In the genomic region with DNA sequence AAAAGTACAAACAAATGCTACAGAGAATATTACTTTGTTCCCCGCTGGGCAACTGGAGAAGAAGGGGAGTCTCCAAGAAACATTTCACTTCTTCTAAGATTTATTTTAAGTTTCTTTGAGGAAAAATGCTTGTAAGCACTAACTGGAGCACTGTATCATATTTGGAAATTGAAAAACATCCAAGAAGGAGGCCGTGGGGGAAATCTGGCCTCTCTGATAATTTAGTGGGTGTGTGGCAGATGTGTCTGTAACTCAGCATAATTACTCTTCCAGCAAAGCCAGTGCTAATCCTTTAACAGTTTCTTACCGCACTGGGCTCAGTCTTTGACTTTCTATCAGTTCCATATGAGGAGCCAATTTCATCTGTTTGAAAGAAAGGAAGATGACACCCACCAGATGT, we compare ENCODE assay signal across 16 mouse cellular contexts.
DNase-seq lines count a peak whose midpoint lies in the region; TF ChIP-seq lines count a peak whose summit lies in the region.
"Had no signal": no experiment of that assay in that cellular context is flagged by ENCODE, and none has a peak within 500 bp of the region (broad histone marks: within the 10 kb centered on the region; RNA-seq: fewer than 3 reads in every experiment).

No protein-coding gene starts in this region.

- H3K27ac ChIP-seq in gastrocnemius, adult 2 months: 0 out of 2 replicates have a peak overlapping the region, but pooled peaks have one; percentile 24
- H3K27ac ChIP-seq: forebrain, embryonic 15.5 days; macrophage; neural tube, embryonic 12.5 days had no signal

- no peak for DNase-seq in gastrocnemius, adult 2 months
- no peak for DNase-seq in gastrocnemius, postnatal 36 days
- DNase-seq in layer of hippocampus, adult 9-11 months: peak; percentile 38
- DNase-seq in layer of hippocampus, postnatal 10 days (ENCODE audit: low spot score in 2 of 2): no peak
- DNase-seq in lung, postnatal 10 days: peak; percentile 47
- no peak for DNase-seq in lung, postnatal 4 days
- DNase-seq in lung, postnatal 25 days (ENCODE audit: low spot score): peak; percentile 8
- DNase-seq: adrenal gland, postnatal 14 days; B cell, adult 2 months; cerebellum, adult 18-20 months; gastrocnemius, postnatal 25 days; heart, postnatal 4 days; thymus, adult 2 months had no signal

- TF ChIP-seq CTCF in gastrocnemius, adult 2 months (IDR thresholded peaks at IDR 0.05): no peak

- intact Hi-C loops in gastrocnemius, adult 2 months (cut with DNase I): no loop called here
- intact Hi-C loops in gastrocnemius, postnatal 36 days (cut with DNase I): no loop called here

- H3K4me3 ChIP-seq in gastrocnemius, adult 2 months: no peak overlapping the region
- H3K4me3 ChIP-seq: forebrain, embryonic 15.5 days; neural tube, embryonic 12.5 days had no signal

Comparison
In these comparisons a context has a peak if more than half of its experiments do, and no peak if none do; other contexts are left out.
1. DNase-seq: peak in layer of hippocampus, adult 9-11 months (single experiment), lung, postnatal 10 days (single experiment) and lung, postnatal 25 days (single experiment); none in gastrocnemius, adult 2 months (single experiment), gastrocnemius, postnatal 36 days (0 of 2), layer of hippocampus, postnatal 10 days (0 of 2) and lung, postnatal 4 days (0 of 2).